Mouse (Mus musculus) embryo, embryonic 11.5 days (tissue): ENCODE measurements around the gene Slc20a1.

Source experiments
- DNase-seq: peaks from one replicate; pipeline ENCODE4 v3.0.0-alpha.2; 2012; ENCODE audit warnings: low read depth, low spot score

Gene Slc20a1

DNA sequence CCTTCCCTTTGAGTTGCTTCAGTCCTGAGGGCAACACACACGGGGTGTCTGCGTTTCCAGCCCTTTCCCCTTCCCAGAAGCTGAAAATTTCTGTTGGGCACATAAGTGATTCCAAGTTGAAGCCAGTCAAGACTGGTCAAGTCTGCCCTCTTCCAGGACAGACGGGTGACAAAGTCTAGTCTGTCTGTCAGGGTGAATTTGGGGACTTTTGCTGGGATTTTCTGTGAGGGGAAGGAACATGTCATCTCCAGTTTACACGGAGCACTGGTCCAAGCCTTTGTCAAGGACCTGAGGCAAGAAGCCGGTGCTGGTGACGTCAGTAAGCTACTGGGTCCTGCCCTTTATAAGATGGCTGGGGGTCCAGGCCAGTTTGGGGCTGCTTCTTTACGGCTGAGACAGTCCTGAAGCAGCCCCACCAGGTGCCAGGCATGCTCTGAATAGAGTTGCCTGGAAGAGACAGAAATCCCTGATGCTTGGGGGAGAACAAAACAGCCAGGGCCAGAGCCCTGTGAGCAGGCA, 28.5 kb downstream of the Slc20a1 start:
- DNase-seq, result no peak

DNA sequence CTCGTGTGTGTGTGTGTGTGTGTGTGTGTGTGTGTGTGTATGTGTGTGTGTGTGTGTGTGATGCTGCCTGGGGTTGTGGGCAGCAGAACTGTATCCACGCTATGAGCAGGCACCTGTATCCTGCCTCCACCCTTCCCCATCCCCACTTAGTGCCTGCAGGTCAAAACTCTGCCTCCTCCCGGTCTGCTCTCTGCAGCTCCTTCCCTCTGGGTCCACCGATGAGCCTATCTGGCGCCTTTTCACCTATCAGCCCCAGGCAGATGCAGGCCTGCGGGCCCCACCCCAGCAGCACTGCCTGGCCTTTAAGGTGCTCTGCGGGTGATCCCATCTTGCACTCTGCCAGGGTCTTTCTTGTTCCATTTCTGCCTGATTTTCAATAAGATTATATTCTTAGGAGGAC, 29.1 kb downstream of the Slc20a1 start:
- no peak for DNase-seq

DNA sequence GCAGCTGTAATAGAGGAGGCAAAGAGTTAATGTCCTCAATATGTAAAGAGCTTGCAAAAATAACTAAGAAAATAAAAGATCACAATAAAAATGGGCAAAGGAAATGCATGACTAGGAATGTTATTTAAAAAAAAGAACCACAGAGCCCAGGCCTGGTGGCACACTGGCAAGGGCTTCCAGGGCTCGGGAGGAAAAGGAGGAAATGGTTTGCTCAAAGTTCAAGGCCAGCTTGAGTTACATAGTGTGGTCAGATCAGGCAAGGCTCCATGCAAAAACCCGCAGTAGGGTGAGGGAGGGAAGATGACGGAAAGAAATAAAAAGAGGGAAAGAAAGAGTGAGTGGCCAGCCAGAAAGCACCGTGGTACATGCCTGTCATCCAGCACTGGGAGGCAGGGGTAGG, 30.0 kb downstream of the Slc20a1 start:
- no peak for DNase-seq

DNA sequence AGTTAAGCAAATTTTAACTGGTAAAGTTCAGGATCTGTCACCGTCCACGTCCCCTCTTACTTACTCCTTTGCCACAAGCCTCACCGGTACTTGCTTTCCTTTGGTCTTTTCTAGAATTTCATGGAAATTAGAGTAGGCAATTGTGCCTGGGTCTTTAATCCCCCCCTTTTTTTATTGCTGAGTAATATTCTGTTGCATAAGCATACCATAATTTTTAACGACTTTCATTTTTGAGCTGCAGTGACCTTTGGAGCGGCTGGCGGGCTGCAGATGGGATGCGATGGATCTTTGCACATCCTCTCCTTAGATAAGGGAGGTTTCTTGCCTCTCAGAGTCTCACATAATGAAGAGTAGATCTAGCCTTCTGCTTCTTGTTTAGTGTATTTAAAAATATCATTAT, 30.8 kb downstream of the Slc20a1 start:
- no peak for DNase-seq

DNA sequence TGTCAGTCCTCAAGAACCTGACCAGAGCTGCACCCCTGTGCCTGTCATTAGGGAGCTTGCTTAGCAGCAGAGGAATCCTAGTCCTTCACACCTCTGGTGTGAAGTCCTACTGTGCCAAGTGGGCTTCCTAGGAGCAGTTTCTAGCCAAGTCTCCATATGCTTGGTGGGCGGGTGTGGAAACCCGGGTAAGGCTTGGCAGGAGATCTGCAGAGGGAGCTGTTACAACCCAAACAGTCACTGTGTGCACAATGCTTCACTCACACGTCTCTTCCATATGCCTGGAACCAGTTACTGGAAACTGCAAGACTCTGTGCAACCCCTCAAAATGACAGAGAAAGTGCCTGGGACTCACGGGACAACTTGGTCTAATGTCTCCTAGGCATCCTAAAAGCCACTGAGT, 33.5 kb downstream of the Slc20a1 start:
- no peak for DNase-seq

DNA sequence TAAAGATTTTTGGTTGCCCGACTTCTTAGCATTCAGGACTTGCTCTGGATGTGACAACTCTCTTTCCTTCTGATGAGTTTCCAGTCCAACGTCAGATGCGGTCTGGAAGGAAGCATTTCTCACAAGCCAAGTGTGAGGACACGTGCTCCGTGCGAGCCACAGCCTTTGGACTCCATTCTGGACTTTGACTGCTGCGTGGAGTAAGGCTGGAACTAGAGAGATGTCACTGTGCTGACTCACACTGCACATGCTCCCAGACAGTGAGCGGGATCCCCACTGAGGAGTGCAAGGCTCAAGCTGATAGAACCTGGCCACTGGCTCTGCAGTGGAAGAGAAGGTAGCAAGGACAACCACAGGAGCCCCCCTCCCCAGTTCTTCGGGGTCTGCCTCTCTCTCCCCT, 33.9 kb downstream of the Slc20a1 start:
- no peak for DNase-seq

DNA sequence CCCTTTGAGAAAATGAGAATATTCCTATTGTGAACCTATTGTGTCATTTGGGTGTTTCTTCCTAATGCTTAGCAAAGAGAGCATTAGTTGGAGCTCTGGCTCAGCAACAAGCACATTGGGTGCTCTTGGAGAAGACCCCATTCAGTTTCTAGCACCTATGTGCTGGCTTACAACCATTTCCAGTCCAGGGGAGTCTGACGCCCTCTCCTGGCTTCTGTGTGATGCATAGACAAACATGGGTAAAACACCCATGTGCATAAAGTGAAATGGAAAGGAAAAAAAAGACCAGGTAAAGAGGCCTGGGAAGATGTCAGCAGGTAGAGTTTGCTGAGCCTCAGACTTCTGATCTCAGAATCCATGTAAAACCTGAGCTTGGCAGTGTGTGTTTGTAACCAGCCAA, 34.7 kb downstream of the Slc20a1 start:
- DNase-seq, result no peak

DNA sequence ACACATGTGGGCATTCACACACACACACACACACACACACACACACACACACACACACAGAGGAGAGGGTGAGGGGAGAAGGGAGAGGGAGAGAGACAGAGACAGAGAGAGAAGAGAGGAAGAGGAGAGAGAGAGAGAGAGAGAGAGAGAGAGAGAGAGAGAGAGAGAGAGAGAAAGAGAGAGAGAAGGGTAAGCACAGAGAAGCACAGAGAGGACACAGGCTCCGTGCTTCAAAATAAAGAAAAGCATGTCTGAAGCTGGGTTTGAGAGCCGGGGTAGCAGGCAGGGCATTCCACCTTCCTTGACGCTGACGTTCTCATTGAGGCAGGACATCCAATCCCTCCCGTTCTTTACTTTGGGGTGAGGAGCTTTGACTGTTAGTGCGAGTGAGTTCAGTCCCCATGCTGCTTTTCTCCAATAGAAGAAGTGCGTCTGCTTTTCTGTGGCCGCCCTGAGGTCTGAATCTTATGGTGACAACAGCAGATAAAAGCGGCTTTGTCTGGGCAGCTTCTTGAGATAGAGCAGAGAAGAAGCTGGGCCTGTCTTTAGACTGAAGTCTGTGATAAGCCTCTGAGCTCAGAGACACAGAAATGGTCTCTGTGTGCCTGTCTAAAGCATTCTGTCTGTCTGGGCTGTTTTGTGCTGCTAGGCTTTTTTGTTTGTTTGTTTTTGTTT, 35.4 kb downstream of the Slc20a1 start:
- DNase-seq, result no peak

DNA sequence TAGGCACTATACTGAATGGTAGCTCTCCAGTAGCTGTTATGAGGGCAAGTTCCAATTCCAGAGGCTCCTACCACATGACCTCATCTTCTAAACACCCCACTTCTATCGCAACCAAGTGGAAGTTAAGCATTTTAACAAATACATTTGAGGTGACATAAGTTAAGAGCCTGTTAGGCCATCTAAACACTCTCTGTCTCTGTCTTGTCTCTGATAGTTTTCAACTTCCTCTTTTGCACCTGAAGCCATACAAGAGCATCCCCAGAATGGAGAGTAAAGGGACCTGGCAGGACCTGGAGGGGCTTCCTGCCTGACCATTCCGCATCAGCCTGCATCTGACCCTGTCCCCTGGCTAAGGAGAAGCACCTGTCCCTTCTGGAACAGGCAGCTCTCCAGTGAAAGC, 36.2 kb downstream of the Slc20a1 start:
- DNase-seq, result no peak

DNA sequence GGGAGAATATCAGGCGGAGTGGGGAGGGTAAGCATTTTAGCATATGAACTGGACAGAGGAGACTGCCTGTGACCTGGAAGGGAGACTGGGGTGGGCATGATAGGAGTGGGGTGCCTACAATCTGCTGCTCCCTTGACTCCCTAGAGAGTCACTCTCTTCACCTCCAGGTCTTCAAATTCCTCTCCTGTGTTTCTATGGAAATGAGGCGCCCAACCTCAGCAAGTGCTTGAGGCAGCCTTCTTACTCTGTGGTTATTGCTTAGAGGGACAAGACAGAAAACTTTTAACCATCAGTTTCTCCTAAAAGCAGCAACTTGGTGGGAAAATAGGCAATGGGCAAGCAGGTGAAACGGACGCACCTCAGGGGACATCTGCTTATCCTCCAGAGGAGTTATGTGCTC, 38.0 kb downstream of the Slc20a1 start:
- DNase-seq, result no peak

DNA sequence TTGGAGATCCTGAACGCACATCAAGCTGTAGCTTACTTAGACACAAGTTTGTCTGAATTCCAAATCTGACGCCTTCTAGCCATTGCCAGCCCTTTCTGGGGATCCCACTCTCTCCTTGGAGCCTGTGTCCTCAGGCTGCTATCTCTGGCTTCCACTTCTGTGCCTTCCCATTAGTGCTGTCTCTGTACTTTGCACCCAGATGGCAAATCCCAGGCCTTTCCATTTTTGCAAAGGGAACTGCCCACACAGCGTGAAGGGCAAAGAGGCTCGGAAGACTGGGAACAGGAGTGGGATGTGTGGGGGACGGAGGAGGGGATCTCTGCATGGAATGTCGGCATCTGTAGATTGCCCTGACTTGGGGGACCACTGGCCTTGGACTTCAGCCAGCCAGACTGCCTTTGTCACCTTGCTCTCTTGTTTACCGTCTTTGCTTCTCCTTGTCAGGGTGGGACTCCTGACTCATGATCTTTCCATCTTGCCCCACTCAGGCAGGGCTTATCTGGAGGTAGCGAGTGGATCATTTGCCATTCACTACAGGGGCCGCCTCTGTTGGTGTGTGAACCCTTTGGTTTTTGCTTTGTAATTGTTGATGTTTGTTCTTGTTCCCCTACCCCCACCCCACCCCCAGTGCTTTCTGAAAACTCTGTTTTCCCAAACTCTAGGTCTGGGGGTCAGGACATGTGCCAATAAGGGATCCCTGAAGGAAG, 42.3 kb downstream of the Slc20a1 start:
- no peak for DNase-seq

DNA sequence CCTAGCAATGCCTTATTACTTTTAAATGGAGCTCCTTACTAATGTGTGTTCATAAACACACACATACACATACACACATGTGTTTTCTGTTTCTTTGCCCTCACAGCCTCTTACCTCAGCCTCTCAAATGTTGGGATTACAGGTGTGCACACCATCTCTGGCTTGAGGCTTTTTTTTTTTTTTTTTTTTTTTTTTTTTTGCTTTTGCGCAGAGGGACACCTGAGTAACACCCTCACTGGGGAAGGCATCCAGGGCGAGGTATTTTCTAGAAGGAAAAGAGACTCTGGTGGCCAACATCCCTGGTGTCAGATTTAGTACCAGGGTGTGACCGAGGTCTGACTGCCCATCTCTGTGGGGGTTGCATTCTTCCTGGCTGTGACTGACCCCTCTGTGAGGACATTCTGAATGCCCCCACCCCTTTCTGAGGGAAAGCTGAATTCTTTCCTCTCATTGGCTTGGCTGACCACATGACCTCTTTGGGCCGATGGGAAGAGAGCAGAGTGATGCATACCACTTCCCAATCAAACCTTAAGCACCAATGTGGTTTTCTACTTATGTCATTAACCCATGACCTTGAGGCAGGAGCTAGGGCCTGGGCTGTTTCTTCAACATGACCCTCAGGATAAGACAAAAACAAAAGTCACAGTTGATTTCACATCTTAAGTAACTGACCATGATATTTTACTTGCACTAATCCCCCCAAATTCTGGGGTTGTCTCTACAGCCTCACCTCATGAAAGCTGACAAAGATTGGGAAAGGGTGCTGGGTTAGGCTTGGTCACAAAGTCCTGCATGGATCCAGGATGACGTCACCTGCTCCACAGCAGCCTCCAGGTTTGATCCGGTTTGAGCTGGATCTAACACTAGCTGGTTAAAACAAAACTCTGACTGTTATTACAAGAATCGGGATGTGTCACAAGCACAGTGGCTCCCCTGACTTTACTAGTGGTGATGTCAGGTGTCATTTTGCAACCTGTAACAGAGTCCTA, 43.6 kb downstream of the Slc20a1 start:
- no peak for DNase-seq

DNA sequence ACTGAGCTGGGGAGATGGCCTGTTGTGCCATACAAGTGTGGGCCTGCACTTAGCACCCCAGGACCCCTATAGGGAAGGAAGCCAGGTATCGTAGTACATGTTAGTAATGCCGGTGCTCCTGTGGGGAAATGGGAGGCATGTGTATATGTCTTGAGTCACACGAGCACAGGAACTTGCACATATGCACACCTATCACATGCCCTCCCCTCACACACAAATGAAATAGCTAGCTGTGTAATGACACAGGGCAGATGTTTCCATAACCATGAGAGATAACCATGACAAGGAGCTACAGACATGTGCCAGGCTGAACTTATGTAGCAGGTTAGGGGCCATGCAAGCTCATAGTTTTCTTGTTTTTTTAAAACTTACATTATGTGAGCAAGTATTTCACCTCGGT, 44.4 kb downstream of the Slc20a1 start:
- DNase-seq, result no peak

DNA sequence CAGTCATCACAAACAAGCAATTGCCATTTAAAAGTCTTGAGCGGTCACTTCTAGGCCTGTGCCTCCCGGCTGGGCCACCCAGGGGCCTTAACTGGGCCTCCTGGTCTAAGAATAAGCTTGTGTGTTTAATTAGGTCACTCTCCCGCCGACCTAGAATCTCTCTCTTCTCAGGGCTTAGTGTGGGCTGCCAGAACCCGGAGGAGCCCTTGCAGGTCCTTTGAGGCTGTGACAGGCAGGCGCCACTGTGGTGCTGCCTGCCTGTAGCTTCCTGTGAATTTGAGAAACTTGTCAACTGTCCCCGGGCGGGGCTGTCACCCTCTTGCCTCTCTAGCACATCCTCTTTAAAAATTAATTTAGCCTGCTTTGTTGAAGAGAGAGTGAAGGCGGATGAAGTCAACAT, 45.2 kb downstream of the Slc20a1 start:
- DNase-seq, result no peak

DNA sequence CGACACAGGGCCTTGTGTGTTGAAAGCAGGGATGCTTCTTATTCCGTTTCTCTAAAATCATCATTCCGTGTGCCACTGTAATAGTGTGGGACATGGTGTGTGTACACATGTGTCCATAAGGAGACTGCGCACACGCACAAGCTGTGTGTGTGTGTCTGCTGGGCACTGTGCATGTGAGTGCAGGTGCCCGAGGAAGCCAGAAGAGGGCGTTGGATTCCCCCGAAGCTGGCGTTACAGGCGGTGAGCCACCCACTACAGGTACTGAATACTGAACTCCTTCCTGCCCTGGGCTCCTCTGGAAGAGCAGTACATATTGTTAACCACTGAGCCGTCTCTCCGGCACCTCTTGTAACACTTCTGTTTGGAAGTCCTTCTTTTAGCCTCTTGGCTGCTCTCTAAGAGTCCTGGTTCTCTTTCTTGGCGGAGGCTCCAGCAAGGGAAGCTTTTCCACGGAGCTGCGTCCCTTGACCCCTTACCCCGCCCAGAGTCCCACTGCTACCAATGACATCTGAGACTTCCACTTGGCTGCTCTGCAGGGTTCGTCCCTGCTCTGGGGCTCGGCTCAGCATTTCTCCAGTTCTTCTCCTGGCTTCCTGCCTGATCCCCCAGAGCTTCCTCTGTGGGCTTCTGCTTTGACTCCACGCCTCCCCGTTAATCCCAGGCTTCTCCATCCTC, 46.0 kb downstream of the Slc20a1 start:
- DNase-seq, result no peak

DNA sequence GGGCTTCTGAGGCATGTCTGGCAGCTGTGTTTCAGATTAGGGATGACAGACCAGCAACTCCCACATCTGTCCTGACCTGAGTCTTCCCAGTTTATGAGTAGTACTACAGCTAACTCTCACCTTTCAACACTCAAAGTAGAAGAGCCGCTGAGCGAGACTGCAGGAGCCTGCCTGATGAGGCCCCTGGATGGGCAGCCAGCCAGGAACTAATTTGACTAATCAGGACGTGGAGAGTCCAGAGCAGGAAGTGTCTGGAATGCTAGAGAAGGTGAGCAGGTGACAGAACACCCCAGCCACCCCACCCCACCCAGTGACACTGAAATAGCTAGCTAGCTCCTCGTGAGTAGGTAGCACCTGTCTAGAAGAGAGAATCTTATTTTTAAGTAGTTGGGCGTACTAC, 47.1 kb downstream of the Slc20a1 start:
- DNase-seq, result no peak

DNA sequence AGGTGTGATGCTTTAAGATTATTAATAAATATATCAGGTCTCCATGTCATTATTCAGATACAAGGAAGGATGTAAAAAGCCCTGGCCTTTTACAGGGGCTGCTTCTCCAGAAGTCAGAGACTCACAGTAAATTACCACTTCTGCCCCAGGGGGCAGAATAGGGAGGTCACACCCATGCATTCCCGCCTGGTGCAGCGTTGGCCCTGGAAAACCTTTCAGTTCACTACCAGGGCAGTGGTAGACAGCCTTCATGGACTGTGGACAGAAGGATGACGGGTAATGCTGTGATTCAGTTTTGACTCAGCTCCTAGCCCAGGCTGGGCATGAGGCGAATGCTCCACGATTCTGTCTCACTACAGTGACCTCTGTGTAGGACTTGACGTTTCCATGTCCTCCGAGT, 47.9 kb downstream of the Slc20a1 start:
- DNase-seq, result no peak

DNA sequence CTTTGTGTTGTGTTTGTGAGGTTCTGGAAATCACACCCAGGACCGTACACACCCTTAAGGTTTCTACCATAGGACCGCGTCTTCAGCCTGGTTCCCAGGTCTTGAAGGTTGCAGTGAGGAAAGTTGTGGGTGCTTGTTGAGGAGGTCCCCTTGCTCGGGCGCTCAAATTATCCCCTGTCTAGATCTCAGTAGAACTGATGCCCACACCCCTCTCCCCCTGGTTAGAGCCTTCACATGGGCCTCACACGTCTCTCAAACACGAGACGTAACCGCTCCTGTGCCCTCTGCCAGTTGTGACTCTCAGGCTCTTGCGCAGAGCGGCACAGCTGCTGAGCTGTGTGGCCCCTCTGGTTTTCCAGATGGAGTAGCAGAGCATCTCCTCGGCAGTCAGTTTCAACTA, 48.4 kb downstream of the Slc20a1 start:
- no peak for DNase-seq

DNA sequence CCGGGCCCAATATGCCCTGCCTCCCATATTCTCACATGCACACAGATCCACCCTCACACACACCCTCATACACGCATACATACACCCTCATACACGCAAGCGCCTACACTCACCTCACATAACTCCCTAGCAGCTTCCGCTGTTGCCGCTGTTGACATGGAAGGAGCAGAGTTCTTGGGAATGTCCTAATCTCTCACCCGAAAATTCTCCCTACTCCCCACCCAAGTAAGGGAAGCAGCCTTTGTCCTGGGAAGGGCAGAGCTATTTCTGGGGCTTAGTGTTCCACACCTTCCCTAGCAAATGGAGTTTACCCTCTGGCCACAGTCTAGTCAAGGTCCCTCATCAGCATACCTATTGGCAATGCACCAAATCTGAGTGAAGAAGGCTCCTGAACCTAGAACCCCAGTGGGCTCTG, 49.1 kb downstream of the Slc20a1 start:
- DNase-seq, result no peak

DNA sequence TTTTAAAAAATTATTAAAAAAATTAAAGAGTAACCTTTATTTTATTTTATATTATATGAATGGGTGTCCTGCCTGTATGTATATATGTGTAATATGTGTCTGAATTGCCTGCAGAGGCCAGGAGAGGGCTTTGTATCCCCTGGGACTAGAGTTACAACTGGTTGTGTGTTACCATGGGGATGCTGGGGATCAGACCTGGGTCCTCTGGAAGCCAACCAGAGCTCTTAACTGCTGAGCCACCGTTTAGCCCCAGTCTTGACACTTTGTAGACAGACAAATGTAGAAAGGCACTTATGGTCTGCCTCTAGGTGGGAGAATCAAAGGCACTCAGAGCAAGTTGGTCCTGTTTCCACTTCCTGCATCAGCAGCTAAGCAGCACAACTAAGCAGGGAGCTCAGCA, 50.8 kb downstream of the Slc20a1 start:
- DNase-seq, result no peak

DNA sequence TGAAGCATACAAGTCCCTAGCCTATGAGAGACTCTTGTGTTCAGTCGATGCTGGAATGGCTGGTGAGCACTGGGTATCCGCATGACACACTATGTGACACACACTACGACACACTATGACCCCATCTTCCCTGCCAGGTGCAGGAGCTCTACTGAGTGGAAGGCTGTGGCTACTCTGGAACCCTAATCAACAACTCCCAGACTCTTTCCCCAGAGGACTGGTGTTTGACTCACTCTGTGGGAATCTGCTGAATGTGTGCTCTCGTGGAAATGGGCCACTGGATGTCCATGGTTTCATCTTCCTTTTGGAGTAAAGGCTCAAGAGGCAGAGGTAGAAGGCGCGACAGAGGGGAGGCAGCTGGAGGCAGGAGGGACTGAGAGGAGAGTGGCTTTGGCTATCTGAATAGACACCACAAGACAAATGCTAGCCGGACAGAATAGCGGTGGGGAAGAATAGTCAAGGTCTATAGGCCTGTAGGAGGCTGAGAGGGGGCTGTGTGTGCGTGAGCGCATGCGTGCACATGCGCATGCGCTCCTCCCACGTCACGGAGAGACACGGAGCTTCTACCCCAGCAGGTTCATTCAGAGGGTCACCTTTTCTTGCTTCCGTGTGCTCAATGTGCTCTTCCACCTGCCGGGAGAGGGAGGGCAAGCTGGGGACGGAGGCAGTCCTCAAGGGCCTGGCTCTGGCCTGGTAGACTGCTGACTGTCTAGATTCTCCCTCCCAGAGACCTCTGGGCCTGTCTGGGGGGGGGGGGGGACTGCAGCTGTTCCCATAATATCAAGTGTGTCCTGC, 54.5 kb downstream of the Slc20a1 start:
- DNase-seq, result no peak
